Mouse (Mus musculus) limb, embryonic 15.5 days (tissue): ENCODE measurements around the gene Zfp839. TPM values are rescaled to one million over a fixed set of nuclear protein-coding genes. Genes with fewer than 3 reads are reported as not detected.

ENCODE experiments used
- ATAC-seq: fragments of 200-750 bp; cut with Nextera tagmentation; 2 replicates; pipeline ENCODE4 v1.8.0; 2017; ENCODE audit warnings: low read depth, moderate TSS enrichment; ENCODE audit not compliant: insufficient number of reproducible peaks, low FRiP score, low TSS enrichment
- H3K27ac ChIP-seq: fragments of 300-500 bp; sonication (generic); 2 replicates; pipeline ENCODE4 v1.5.1; 2015; ENCODE audit warnings: moderate library complexity, mild to moderate bottlenecking, inconsistent platforms
- H3K27me3 ChIP-seq: fragments of 300-500 bp; sonication (generic); 2 replicates; pipeline ENCODE4 v1.6.1; 2015; ENCODE audit warnings: inconsistent platforms
- H3K36me3 ChIP-seq: fragments of 300-500 bp; sonication (generic); 2 replicates; pipeline ENCODE4 v1.6.1; 2015; ENCODE audit warnings: inconsistent platforms
- H3K4me1 ChIP-seq: fragments of 300-500 bp; sonication (generic); 2 replicates; pipeline ENCODE4 v1.6.1; 2015; ENCODE audit warnings: inconsistent platforms
- H3K4me2 ChIP-seq: fragments of 300-500 bp; sonication (generic); 2 replicates; pipeline ENCODE4 v1.6.1; 2015; ENCODE audit warnings: mild to moderate bottlenecking, inconsistent platforms
- H3K4me3 ChIP-seq: fragments of 300-500 bp; sonication (generic); 2 replicates; pipeline ENCODE4 v1.5.1; 2015; ENCODE audit warnings: mild to moderate bottlenecking, inconsistent platforms
- H3K9ac ChIP-seq: fragments of 300-500 bp; sonication (generic); 2 replicates; pipeline ENCODE4 v1.6.1; 2015; ENCODE audit warnings: inconsistent platforms
- H3K9me3 ChIP-seq: fragments of 300-500 bp; sonication (generic); 2 replicates; pipeline ENCODE4 v1.6.1; 2016; ENCODE audit warnings: inconsistent platforms
- WGBS: fragments of 180-500 bp; shearing (Covaris S2); methylation state at CpG from one replicate; pipeline ENCODE4 v1.1.7; 2015; 5-methylcytosine and 5-hydroxymethylcytosine counted together
- polyA plus RNA-seq: library from polyadenylated mRNA; unstranded; fragments of >200 nt; fragmentation: Nextera tagmentation; extraction: Ambion mirVana; gene quantifications from 2 replicates; pipeline ENCODE4 v1.2.1, GENCODE M21; 2015

Zfp839 gene
- polyA plus RNA-seq, 1 experiment from 2014 or later = 8.8 TPM

DNA sequence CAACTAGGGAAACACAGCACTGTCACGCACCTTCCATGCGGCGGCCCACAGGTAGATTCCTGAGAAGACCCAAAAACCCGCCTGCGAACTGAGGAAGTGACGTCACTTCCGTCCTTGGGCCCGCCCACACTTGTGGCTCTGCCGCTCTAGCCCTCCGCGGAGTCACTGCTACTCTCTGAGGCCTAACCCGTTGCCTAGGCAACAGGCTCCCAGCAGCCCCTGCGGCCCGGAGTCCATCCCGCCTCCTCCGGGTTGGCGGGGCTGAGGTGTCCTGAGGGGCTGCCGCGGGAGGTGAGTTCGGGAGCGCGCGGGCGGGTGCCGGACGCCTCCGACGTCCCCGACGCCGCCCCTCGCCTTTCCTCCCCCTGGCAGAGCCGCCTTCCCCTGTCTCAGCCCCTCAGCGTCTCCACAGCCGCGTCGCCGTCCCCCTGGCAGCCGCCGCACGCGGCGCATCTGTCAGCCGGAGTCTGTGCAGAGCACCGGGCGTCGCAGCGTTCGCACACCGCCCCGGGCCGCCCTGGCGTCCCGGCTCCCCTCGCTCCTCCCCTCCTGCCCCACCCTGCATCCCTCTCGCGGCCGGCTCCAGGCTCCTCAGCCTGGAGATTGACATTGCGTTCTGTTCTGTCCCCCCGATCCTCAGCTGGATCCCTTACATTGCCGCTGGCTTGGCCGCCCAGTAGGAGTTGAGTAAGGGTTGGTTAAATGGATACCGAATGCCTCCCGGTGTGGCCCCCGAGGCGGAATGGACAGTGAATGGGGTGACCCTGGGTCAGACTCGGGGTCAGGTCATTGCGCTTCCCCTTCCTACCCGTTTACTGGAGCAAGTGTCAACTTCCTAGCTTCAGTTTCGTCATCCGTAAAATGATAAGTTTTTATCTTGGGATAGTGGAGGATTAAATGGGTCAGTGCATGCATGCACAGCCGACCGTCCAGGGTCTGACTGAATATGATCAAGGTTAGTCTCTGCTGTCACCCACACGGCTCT, 39.3 kb downstream of the Zfp839 start, which contains the start of the genes Cinp and Tecpr2:
Cinp (minus strand) TSS at position 110 of the 985 bp plus-strand sequence.
Tecpr2 (plus strand) TSS at position 229 of the 985 bp plus-strand sequence.
- Histone ChIP-seq H3K9me3 (no peaks in the 10 kb centered on the region), H3K36me3 (no peaks in the 10 kb centered on the region), H3K4me2 (peak within 1 kb of the TSS; percentile 91), H3K27ac (peak within 1 kb of the TSS; percentile 90), H3K4me3 (peak within 1 kb of the TSS; percentile 91), H3K9ac (peak within 1 kb of the TSS; percentile 73), H3K4me1 (peaks cover 21% of the 10 kb centered on the region), H3K27me3 (no peaks in the 10 kb centered on the region)
- peak; percentile 98 for ATAC-seq
- WGBS = under 1% methylated on average over 73 of the region's 74 CpGs

DNA sequence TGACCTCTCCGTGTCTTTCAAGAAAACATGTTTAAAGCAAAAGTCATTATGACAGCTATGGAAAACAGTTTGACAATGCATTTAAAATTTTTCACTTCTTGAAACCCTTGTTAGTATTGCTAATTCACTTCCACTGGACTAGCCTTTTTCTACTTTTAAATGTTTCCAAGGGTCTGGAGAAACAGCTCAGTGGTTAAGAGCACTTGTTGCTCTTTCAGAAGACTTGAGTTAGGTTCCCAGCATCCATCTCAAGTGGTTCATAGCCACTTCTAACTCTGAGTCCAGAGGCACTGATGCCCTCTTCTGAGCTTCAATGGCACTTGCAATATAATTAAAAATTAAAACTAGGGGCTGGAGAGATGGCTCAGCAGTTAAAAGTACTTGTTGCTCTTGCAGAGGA, 41.8 kb downstream of the Zfp839 start:
- Histone ChIP-seq H3K27me3 (no peaks in the 10 kb centered on the region), H3K27ac (no peak overlapping the region), H3K4me2 (no peak overlapping the region), H3K9me3 (no peaks in the 10 kb centered on the region), H3K4me3 (no peak overlapping the region), H3K36me3 (0 out of 2 replicates have a peak, but pooled peaks cover 4% of the 10 kb centered on the region), H3K9ac (no peak overlapping the region), H3K4me1 (peaks cover 21% of the 10 kb centered on the region)
- ATAC-seq = no peak
- WGBS = 86% methylated on average over 1 of the region's 1 CpGs

DNA sequence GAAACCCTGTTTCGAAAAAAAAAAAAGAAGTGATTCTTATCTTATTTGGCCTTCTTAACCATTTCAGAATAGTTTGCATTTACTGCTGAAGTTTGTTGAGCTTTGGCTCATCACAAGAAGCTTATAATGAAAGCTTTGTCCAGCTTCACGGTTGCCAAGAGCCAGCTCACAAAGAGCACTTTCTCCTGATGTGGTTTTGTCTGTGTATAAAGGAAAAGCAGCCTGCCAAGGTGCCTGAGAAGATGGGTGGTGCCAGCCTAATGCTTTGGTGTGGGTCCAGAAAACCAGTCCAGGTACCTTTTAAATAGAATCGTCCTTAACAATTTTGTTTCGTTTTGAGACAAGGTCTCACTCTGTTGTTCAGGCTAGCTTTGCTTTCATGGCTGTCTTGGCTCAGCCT, 52.1 kb downstream of the Zfp839 start:
- H3K27me3 ChIP-seq = no peaks in the 10 kb centered on the region
- H3K27ac ChIP-seq = no peak overlapping the region
- WGBS = 74% methylated on average over 4 of the region's 4 CpGs
- no peak overlapping the region for H3K9ac ChIP-seq
- H3K9me3 ChIP-seq = no peaks in the 10 kb centered on the region
- H3K36me3 ChIP-seq = 0 out of 2 replicates have a peak, but pooled peaks cover 3% of the 10 kb centered on the region
- no peaks in the 10 kb centered on the region for H3K4me1 ChIP-seq
- H3K4me2 ChIP-seq = no peak overlapping the region
- ATAC-seq = no peak
- no peak overlapping the region for H3K4me3 ChIP-seq

DNA sequence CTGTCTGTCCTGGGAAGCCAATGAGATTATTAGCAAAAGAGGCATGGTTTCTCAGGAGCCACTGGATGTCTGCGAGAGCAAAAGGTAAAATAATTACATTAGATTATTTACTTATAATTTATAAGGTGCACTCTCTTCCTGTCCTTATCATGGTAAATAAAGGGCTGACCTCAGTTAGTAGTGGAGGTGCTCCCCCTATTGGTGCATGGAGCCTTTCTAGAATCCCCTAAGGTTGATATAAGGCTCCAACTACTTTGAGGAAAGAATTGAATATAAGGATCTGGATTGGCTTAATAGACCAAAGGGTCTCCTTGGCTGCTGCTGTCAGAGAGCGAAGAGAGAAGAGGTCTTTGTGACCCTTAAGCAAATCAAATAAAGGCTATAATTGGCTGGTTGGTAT, 53.5 kb downstream of the Zfp839 start:
- no peak overlapping the region for H3K27ac ChIP-seq
- H3K9me3 ChIP-seq = no peaks in the 10 kb centered on the region
- no peaks in the 10 kb centered on the region for H3K27me3 ChIP-seq
- no peak overlapping the region for H3K4me3 ChIP-seq
- no peak overlapping the region for H3K4me2 ChIP-seq
- no peak for ATAC-seq
- peaks cover 4% of the 10 kb centered on the region; the same call in 1 of the 2 replicates for H3K4me1 ChIP-seq
- 90% methylated on average over 2 of the region's 2 CpGs for WGBS
- no peak overlapping the region for H3K9ac ChIP-seq
- H3K36me3 ChIP-seq = 0 out of 2 replicates have a peak, but pooled peaks cover 3% of the 10 kb centered on the region

DNA sequence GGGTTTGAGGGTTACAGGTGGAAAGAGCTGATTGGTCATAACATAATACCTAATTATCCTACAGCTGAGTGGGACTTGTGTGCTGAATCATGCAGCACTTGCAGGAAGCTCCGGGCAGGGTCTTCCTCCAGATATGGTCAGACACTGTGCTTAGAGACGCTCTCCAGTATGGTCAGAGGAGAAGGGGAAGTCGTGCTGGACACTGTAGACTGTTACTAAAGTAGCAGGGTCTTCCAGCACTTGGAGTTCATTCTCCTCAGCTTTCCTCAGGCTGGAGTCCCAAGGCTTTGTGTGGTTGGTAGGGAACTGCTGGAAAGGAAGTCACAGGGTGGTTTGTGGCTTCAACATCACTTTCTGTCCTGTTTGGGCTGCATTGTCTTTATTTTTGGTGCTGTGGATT, 57.8 kb downstream of the Zfp839 start:
- WGBS = 76% methylated on average over 3 of the region's 3 CpGs
- Histone ChIP-seq H3K36me3 (0 out of 2 replicates have a peak, but pooled peaks cover 6% of the 10 kb centered on the region), H3K4me3 (no peak overlapping the region), H3K9me3 (no peaks in the 10 kb centered on the region), H3K4me1 (peaks cover 4% of the 10 kb centered on the region; the same call in 1 of the 2 replicates), H3K27ac (no peak overlapping the region), H3K4me2 (no peak overlapping the region), H3K9ac (no peak overlapping the region), H3K27me3 (no peaks in the 10 kb centered on the region)
- no peak for ATAC-seq

DNA sequence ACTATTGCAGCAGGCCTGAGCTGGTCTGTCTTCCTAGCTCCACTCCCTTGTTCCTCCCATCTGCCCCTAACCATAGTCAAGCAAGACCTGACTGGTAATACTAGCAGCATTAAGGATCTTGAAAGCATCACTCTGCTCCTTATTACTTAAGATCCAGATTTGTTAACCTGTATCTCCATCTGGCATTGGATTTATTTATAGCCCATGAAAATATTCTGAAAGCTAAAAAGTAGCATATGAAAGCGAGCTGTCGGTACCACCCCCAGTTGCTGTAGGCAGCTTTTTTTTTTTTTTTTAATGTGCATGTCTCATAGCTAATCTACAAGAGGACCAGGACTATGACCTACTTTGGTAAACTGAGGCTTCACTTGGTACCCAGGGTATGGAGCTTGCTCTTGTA, 59.9 kb downstream of the Zfp839 start:
- ATAC-seq = no peak
- no peak overlapping the region for H3K27ac ChIP-seq
- no peaks in the 10 kb centered on the region for H3K27me3 ChIP-seq
- WGBS = 81% methylated on average over 2 of the region's 2 CpGs
- no peak overlapping the region for H3K4me2 ChIP-seq
- peaks cover 4% of the 10 kb centered on the region; the same call in 1 of the 2 replicates for H3K4me1 ChIP-seq
- no peak overlapping the region for H3K9ac ChIP-seq
- no peak overlapping the region for H3K4me3 ChIP-seq
- no peaks in the 10 kb centered on the region for H3K9me3 ChIP-seq
- H3K36me3 ChIP-seq = peaks cover 11% of the 10 kb centered on the region; the same call in 1 of the 2 replicates

DNA sequence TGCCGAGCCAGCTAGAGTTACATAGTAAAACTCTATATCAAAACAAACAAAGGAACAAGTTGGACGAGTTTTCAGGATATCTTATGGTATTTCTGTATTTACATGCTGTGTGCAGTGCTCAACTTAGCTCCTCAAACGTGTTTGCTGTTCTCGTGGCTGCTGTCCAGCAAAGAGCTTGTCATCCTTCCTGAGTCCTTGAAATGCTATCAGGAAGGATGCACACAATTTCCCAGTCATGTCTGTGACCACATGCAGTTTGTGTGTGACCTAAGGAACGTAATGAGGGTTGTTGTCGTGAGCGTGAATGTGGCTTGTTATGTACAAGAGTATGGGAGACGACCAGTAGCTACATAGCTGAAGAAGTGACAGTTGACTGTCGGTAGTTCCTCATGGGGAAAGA, 65.7 kb downstream of the Zfp839 start:
- no peak for ATAC-seq
- WGBS = 83% methylated on average over 9 of the region's 9 CpGs

More for the DNA sequence above, 65.7 kb downstream of the Zfp839 start:
- H3K9me3 ChIP-seq = no peaks in the 10 kb centered on the region
- peaks cover 47% of the 10 kb centered on the region for H3K36me3 ChIP-seq
- no peaks in the 10 kb centered on the region for H3K4me1 ChIP-seq
- no peak overlapping the region for H3K9ac ChIP-seq
- H3K4me3 ChIP-seq = no peak overlapping the region
- H3K27me3 ChIP-seq = no peaks in the 10 kb centered on the region
- no peak overlapping the region for H3K4me2 ChIP-seq
- no peak overlapping the region for H3K27ac ChIP-seq

Other genes with a start within 250 kb of the Zfp839 start
- 43.2 and 47.2 TPM in 2 replicates for gene Dync1h1, start 248.8 kb upstream of the Zfp839 start, polyA plus RNA-seq
- 0.15 TPM in 1 of 2 replicates, not detected in the other for gene 1700001K19Rik, start 167.6 kb upstream of the Zfp839 start, polyA plus RNA-seq
- gene Hsp90aa1, start 147.5 kb upstream of the Zfp839 start, polyA plus RNA-seq = 644 and 712 TPM in 2 replicates
- 21.5 and 22.1 TPM in 2 replicates for gene Wdr20, start 112.3 kb upstream of the Zfp839 start, polyA plus RNA-seq
- gene Mok, start 9.3 kb upstream of the Zfp839 start, polyA plus RNA-seq = 3.6 and 4.3 TPM in 2 replicates
- 74.8 and 76.2 TPM in 2 replicates for gene Cinp, start 38.9 kb downstream of the Zfp839 start, polyA plus RNA-seq
- gene Tecpr2, start 39.0 kb downstream of the Zfp839 start, polyA plus RNA-seq = 3.2 and 3.8 TPM in 2 replicates
- gene Ankrd9, start 128.8 kb downstream of the Zfp839 start, polyA plus RNA-seq = 16.4 and 20.0 TPM in 2 replicates
- 12.3 and 13.5 TPM in 2 replicates for gene Rcor1, start 189.1 kb downstream of the Zfp839 start, polyA plus RNA-seq